Mouse (Mus musculus) testis, postnatal 10 days (tissue): ENCODE measurements around the gene Usp5.
A peak's percentile ranks its signal among the peaks of the same experiment; 100 is the strongest.

Source experiments
- DNase-seq: peaks from one replicate; pipeline ENCODE4 v3.0.0; 2021; ENCODE audit warnings: low spot score

Gene Usp5

GRCm38 (mm10) chr6:124787722-124788121 lies 41.6 kb downstream of the Usp5 start:
- no peak for DNase-seq

DNA sequence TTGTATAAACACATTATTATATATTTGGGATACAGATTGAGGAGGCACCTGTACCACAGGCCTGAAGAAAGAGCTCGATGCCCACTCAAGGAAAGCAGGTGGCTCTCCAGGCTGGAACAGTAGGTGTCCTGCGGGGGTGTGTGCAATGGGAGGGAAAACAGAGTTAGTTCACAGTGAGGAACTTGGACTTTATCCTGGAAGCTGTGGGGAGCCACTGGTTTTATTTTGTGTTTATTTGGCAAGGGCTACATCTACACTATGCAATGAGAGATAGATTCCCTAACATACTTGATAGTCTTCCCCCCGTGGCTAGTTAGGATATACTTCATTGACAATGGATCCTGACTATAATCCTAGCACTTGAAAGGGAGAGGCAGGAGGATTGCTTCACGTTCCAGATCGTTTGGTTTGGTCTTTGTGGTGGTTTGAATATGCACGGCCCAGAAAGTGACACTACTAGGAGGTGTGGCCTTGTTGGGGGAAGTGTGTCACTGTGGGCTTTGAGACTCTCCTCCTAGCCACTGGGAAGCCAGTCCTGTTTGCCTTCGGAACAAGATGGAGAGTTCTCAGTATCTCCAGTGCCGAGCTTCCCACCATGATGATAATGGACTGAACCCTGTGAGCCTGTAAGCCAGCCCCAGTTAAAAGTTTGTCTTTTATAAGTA lies 42.4 kb downstream of the Usp5 start:
- DNase-seq = no peak

DNA sequence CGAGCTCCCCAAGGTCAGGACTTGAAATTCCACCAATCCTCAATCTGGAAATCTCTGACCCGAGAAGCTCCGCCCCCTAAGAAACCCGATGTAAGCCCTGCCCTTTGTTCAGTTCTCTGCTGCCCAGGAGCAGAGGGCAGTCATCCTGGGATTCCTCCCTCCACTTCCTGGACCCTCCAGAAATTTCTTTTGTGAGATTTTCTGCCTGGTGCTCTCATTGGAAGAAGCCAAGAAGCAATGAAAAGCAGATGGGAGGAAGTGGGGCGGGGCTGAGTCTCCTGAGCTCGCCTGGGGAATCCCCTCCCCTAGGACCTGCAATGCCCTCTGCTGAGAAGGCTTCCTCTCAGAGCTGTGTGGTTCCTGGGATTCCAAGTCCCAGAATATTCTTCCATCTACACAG lies 46.8 kb downstream of the Usp5 start:
- peak; percentile 49 for DNase-seq

- no peak for DNase-seq
These were observed 48.4 kb downstream of the Usp5 start for GRCm38 (mm10) chr6:124780917-124781316.

- DNase-seq = peak; percentile 56
These were observed 49.3 kb downstream of the Usp5 start for GRCm38 (mm10) chr6:124779984-124780416.

DNA sequence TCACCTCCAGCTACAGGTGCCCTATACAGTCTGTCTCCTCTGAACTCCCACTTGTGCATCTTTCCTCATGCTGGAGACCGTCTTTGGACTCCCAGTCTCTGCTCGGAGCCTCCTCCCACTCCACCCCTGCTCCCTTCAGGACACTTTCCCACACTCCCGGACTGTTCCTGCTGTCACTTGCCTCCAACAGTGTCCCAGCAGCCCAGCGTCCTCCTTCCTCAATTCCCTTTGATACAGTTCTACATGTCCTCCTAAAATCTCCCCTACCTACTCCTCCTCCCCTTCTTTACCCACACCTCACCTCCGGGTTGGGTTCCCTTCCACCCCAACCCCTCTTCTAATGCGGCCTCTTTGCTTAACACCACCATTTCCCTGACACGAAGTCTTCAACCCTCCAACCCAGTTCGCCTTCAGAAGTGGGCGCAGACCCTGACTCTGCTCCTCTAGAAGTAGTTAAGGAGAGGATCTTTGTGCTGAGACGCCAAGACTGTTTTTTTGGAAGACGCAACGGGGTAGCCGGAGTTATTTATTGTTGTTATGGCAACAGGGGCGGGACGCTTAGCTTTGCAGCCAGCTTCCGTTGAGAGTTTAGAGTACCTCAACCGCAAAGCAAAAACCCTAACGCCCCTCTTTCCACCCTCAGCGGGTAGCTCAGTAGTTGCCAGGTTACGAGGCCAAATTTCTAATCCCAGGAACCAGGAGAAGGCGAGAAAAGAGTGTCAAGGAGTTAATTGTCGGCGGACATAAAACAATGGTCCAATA lies 49.9 kb downstream of the Usp5 start, which contains the start of gene Lrrc23:
TSS of gene Lrrc23 (minus strand) at position 506 of the 762 bp plus-strand sequence.
- peak; percentile 54 for DNase-seq

- no peak for DNase-seq
These were observed 58.8 kb downstream of the Usp5 start for GRCm38 (mm10) chr6:124770511-124770910.

- no peak for DNase-seq
These were observed 59.3 kb downstream of the Usp5 start for GRCm38 (mm10) chr6:124770013-124770412.

DNA sequence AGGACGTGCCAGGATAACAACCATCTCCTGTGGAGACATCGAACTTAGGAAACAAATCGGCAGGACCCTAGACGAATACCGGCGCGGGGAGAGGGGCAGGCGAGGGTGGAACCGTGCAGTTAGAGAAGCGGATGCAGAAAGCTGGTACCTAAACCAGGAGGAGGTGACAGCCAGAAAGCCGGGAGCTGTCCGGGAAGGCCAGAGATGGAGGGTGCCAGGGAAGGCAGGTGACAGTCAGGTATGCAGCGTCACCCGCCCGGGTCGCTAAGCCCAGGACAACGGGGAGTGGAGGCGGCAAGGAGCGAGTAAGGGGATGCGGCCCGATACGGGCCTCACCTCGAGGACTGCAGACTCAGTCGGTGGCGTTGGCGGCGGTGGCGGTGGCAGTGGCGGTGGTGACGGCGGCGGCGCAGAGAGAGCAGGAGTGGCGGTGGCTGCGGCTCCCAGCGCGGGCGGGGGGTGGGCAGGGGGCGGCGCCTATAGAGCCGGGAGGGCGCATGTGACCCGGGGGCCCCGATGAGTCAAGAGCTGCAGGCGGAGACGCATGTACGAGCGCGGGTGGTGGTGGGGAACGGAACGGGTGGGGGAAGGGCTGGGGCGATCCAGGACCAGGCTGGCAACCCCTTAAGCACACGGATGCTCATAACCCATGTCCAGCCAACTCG lies 60.1 kb downstream of the Usp5 start, which contains the start of gene Eno2:
TSS of gene Eno2 (minus strand) at position 573 of the 665 bp plus-strand sequence.
- DNase-seq = peak; percentile 65

- no peak for DNase-seq
These were observed 60.6 kb downstream of the Usp5 start for GRCm38 (mm10) chr6:124768704-124769044.

DNA sequence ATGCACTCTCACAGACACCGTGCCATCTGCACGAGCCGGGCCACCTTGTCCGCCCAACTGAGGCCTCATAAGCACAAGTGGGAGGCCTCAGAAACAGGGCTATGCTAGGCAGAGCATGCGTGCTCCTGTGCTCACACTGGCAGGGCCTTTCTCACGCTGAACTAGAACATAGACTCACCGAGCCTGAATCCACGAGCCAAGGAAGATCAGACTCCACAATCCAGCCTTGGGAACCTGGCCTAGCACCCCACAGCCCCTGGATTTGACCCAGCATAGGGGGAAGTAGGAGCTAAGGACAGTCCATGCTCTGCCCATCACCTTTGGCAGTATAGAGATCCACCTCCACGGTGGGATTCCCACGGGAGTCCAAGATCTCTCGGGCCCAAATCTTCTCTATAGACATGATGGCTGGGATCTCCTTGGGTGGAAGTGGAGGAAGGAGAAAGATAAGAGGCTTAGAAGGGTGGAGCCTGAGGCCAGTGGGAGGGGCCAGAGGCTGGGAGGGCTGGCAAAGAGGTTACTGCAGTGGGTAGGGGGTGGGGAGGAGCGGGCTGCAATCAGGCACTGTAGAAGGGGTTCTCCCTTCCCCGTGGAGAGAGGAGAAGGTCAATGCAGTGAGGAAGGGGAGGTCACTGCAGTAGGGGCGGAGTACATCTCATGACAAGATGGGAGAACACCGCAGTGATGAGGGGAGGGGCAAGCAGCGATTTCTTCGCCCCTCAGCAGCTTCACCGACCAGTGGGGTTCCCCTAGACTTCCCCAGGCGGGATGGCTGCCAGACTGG lies 61.2 kb downstream of the Usp5 start:
- peak; percentile 65 for DNase-seq

DNA sequence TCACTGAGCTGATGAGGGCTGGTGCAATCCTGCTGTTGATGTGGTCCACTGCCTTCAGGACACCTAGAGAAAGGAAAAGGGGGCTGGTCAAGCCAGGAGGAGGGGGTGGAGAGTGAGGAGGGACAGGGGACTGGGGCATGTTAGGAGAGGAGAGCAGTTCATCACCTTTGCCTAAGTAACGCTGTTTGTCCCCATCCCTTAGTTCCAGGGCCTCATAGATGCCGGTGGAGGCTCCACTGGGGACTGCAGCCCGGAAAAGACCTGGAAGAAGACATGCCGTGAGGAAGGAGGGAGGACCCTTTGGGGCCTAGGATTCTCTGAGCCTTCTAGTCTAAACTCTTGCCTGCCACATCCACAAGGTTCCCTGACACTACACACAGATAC lies 61.8 kb downstream of the Usp5 start:
- DNase-seq = no peak

GRCm38 (mm10) chr6:124765951-124766350 lies 63.3 kb downstream of the Usp5 start:
- no peak for DNase-seq
